Mouse (Mus musculus): ENCODE data around the gene Arhgap10.

GRCm38 (mm10) chr8:77380844-77381243 is 136.9 kb downstream of the Arhgap10 start:
- TF ChIP-seq CTCF (IDR thresholded peaks at IDR 0.05; ENCODE audit: extremely low read depth, insufficient read length, insufficient replicate concordance, low read depth, low read length) (no peak), POLR2A (IDR thresholded peaks at IDR 0.05; ENCODE audit: low read depth, low read length) (no peak)
